Mouse (Mus musculus) midbrain, postnatal 0 days (tissue): ENCODE results near the gene Mdga1. TPM values are rescaled to one million over a fixed set of nuclear protein-coding genes. Genes with fewer than 3 reads are reported as not detected.

ENCODE experiments used
- ATAC-seq: fragments of 200-750 bp; cut with Nextera tagmentation; 2 replicates; pipeline ENCODE4 v1.8.0; 2017; ENCODE audit warnings: moderate number of reproducible peaks, mild to moderate bottlenecking, moderate TSS enrichment, moderate library complexity; ENCODE audit not compliant: low FRiP score
- DNase-seq: peaks from one replicate; pipeline ENCODE4 v3.0.0-alpha.2; 2015; ENCODE audit warnings: low spot score
- H3K27ac ChIP-seq: fragments of 300-500 bp; sonication (generic); 2 replicates; pipeline ENCODE4 v1.5.1; 2014; ENCODE audit warnings: low read depth, mild to moderate bottlenecking, low read length, mixed read lengths
- H3K27me3 ChIP-seq: fragments of 300-500 bp; sonication (generic); 2 replicates; pipeline ENCODE4 v1.6.1; 2014; ENCODE audit warnings: low read length, control low read depth, mixed read lengths; ENCODE audit not compliant: insufficient read depth
- H3K36me3 ChIP-seq: fragments of 300-500 bp; sonication (generic); 2 replicates; pipeline ENCODE4 v1.6.1; 2014; ENCODE audit warnings: low read length, control low read depth, mixed read lengths; ENCODE audit not compliant: insufficient read depth
- H3K4me1 ChIP-seq: fragments of 300-500 bp; sonication (generic); 2 replicates; pipeline ENCODE4 v1.6.1; 2014; ENCODE audit warnings: mild to moderate bottlenecking, control low read depth, antibody characterized with exemption, low read length, mixed read lengths; ENCODE audit not compliant: insufficient read depth
- H3K4me2 ChIP-seq: fragments of 300-500 bp; sonication (generic); 2 replicates; pipeline ENCODE4 v1.6.1; 2014; ENCODE audit warnings: low read depth, mild to moderate bottlenecking, low read length, mixed read lengths; ENCODE audit not compliant: poor library complexity, severe bottlenecking
- H3K4me3 ChIP-seq: fragments of 300-500 bp; sonication (generic); 2 replicates; pipeline ENCODE4 v1.5.1; 2014; ENCODE audit warnings: low read depth, mild to moderate bottlenecking, low read length, moderate library complexity
- H3K9ac ChIP-seq: fragments of 300-500 bp; sonication (generic); replicated peaks from 2 replicates; pipeline ENCODE4 v1.6.1; 2014; ENCODE audit warnings: mild to moderate bottlenecking, low read length, moderate library complexity, mixed read lengths; ENCODE audit not compliant: poor library complexity, severe bottlenecking
- H3K9me3 ChIP-seq: fragments of 300-500 bp; sonication (generic); 2 replicates; pipeline ENCODE4 v1.6.1; 2016; ENCODE audit warnings: low read length, control low read depth
- CTCF ChIP-seq: IDR thresholded peaks from 2 replicates; pipeline ENCODE4 v1.5.1; 2016; ENCODE audit warnings: antibody characterized with exemption, mild to moderate bottlenecking
- WGBS: fragments of 180-500 bp; shearing (Covaris S2); extraction: QIAGEN DNeasy Blood & Tissue Kit; methylation state at CpG from one replicate; pipeline ENCODE4 v1.1.7; 2014; 5-methylcytosine and 5-hydroxymethylcytosine counted together
- polyA plus RNA-seq: library from polyadenylated mRNA; unstranded; fragments of >200 nt; fragmentation: Nextera tagmentation; extraction: Ambion mirVana; gene quantifications from 2 replicates; pipeline ENCODE4 v1.2.1, GENCODE M21; 2015
- total RNA-seq: library from RNA; depleted of rRNA; stranded (reverse); fragments of >200 nt; gene quantifications from 2 replicates; pipeline ENCODE4 v1.2.3, GENCODE M21; 2014

Gene Mdga1
- total and polyA plus RNA-seq, 2 experiments from 2014 or later: 16.9 to 64.7 TPM

DNA sequence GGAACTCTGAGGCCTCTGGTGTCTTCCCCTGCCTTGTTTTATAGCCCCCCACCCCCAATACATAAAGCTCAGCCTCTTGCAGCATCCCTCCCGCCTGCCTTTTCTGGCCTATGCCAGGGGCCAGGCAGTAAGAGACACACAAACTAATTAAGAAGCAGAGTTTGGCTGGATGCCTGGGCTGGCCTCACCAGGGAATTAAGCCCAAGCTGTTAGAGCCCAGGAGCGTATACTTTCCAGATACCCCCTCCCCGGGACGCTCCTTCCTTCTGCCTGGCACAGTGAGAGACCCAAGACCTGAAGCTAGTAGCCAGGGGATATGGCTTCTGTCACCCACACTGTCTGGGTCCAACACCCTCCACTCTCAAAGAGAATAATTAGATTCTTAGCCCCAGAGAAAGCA, 83.8 kb downstream of the Mdga1 start:
- H3K9ac ChIP-seq: peak overlapping the region; percentile 72
- peak; percentile 89 for DNase-seq
- no peaks in the 10 kb centered on the region for H3K9me3 ChIP-seq
- ATAC-seq: no peak
- peak overlapping the region; percentile 70 for H3K4me3 ChIP-seq
- H3K4me1 ChIP-seq: peaks cover 18% of the 10 kb centered on the region; the same call in 1 of the 2 replicates
- TF ChIP-seq CTCF: no peak
- H3K36me3 ChIP-seq: no peaks in the 10 kb centered on the region
- WGBS: 9% methylated on average over 4 of the region's 4 CpGs
- H3K27me3 ChIP-seq: no peaks in the 10 kb centered on the region
- peak overlapping the region; percentile 99 for H3K4me2 ChIP-seq
- H3K27ac ChIP-seq: peak overlapping the region; percentile 85; the same call in 1 of the 2 replicates

GRCm38 (mm10) chr17:29884596-29884995, 85.3 kb downstream of the Mdga1 start:
- Histone ChIP-seq H3K36me3 (no peaks in the 10 kb centered on the region), H3K9ac (peak overlapping the region; percentile 39; the same call in 1 of the 2 replicates), H3K4me1 (peaks cover 13% of the 10 kb centered on the region; the same call in 1 of the 2 replicates), H3K27me3 (no peaks in the 10 kb centered on the region), H3K4me3 (peak overlapping the region; percentile 70), H3K9me3 (no peaks in the 10 kb centered on the region), H3K4me2 (peak overlapping the region; percentile 99), H3K27ac (no peak overlapping the region; the same call in 1 of the 2 replicates)
- TF ChIP-seq CTCF: no peak
- DNase-seq (peak; percentile 81), ATAC-seq (no peak)
- 28% methylated on average over 6 of the region's 6 CpGs for WGBS

DNA sequence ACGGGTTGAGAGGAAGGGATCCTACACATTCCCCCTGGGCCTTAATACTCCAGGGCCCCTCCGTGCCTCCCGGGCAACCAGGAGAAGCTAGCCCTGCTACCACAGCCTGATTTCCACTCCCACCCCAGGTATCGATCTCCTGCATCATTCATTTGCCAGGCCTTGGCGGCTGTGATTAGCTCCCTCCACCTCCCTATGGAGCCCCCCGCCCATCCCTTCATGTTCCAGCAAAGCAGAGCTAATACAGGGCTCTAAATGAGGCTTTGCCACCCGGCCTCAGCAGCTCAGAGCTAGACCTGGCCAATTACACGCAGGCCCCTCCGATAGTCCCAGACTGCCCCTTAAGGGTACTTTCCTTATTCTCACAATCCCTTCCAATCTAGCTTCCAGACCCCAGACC, 86.5 kb downstream of the Mdga1 start:
- Histone ChIP-seq H3K4me2 (peak overlapping the region; percentile 99), H3K27me3 (no peaks in the 10 kb centered on the region), H3K4me1 (peaks cover 9% of the 10 kb centered on the region; the same call in 1 of the 2 replicates), H3K9me3 (no peaks in the 10 kb centered on the region), H3K4me3 (peak overlapping the region; percentile 70), H3K9ac (peak overlapping the region; percentile 44; the same call in 1 of the 2 replicates), H3K27ac (no peak overlapping the region), H3K36me3 (no peaks in the 10 kb centered on the region)
- WGBS: 25% methylated on average over 9 of the region's 9 CpGs
- ATAC-seq (no peak), DNase-seq (no peak)
- no peak for TF ChIP-seq CTCF

- no peak for ATAC-seq
These were observed 87.0 kb downstream of the Mdga1 start for GRCm38 (mm10) chr17:29882885-29883284.

GRCm38 (mm10) chr17:29880251-29880650, 89.6 kb downstream of the Mdga1 start:
- Histone ChIP-seq H3K4me1 (peaks cover 4% of the 10 kb centered on the region; the same call in 1 of the 2 replicates), H3K27me3 (no peaks in the 10 kb centered on the region), H3K4me3 (no peak overlapping the region), H3K9me3 (no peaks in the 10 kb centered on the region), H3K36me3 (no peaks in the 10 kb centered on the region), H3K4me2 (no peak overlapping the region), H3K27ac (0 out of 2 replicates have a peak overlapping the region, but pooled peaks have one; percentile 26), H3K9ac (no peak overlapping the region)
- no peak for ATAC-seq
- TF ChIP-seq CTCF: no peak
- WGBS: 35% methylated on average over 10 of the region's 10 CpGs
- peak; percentile 62 for DNase-seq

More at GRCm38 (mm10) chr17:29882885-29883284, 87.0 kb downstream of the Mdga1 start:
- WGBS: 2% methylated on average over 5 of the region's 5 CpGs
- Histone ChIP-seq H3K4me1 (peaks cover 9% of the 10 kb centered on the region; the same call in 1 of the 2 replicates), H3K4me2 (peak overlapping the region; percentile 99), H3K9me3 (no peaks in the 10 kb centered on the region), H3K27me3 (no peaks in the 10 kb centered on the region), H3K36me3 (no peaks in the 10 kb centered on the region), H3K27ac (no peak overlapping the region), H3K4me3 (peak overlapping the region; percentile 70; the same call in 1 of the 2 replicates), H3K9ac (no peak overlapping the region)
- TF ChIP-seq CTCF: peak; percentile 96
- DNase-seq: peak; percentile 73

- Histone ChIP-seq H3K9ac (no peak overlapping the region), H3K4me3 (no peak overlapping the region), H3K4me1 (peaks cover 6% of the 10 kb centered on the region), H3K4me2 (no peak overlapping the region), H3K36me3 (no peaks in the 10 kb centered on the region), H3K27me3 (no peaks in the 10 kb centered on the region), H3K27ac (no peak overlapping the region), H3K9me3 (no peaks in the 10 kb centered on the region)
- ATAC-seq (no peak), DNase-seq (no peak)
- 79% methylated on average over 10 of the region's 10 CpGs for WGBS
- no peak for TF ChIP-seq CTCF
These were observed 90.9 kb downstream of the Mdga1 start for GRCm38 (mm10) chr17:29878990-29879389.
